Mouse (Mus musculus) liver, embryonic 11.5 days (tissue): Measurements from ENCODE around the gene Ints1. TPM values are rescaled to one million over a fixed set of nuclear protein-coding genes. Genes with fewer than 3 reads are reported as not detected.

Experiments used
- ATAC-seq: fragments of 200-750 bp; cut with Nextera tagmentation; replicated peaks from 2 replicates; pipeline ENCODE4 v1.8.0; 2017; ENCODE audit warnings: moderate number of reproducible peaks, mild to moderate bottlenecking, moderate TSS enrichment, moderate library complexity; ENCODE audit not compliant: low FRiP score
- DNase-seq: peaks from one replicate; pipeline ENCODE4 v3.0.0-alpha.2; 2017; ENCODE audit warnings: low spot score
- H3K27ac ChIP-seq: fragments of 300-500 bp; sonication (generic); 2 replicates; pipeline ENCODE4 v1.5.1; 2014; ENCODE audit warnings: mild to moderate bottlenecking, low read depth, low read length, control low read depth
- H3K27me3 ChIP-seq: fragments of 300-500 bp; sonication (generic); replicated peaks from 2 replicates; pipeline ENCODE4 v1.6.1; 2014; ENCODE audit warnings: low read length, mixed read lengths; ENCODE audit not compliant: control insufficient read depth, insufficient read depth
- H3K36me3 ChIP-seq: fragments of 300-500 bp; sonication (generic); 2 replicates; pipeline ENCODE4 v1.6.1; 2014; ENCODE audit warnings: mild to moderate bottlenecking, low read length, moderate library complexity, mixed read lengths; ENCODE audit not compliant: control insufficient read depth, insufficient read depth
- H3K4me1 ChIP-seq: fragments of 300-500 bp; sonication (generic); replicated peaks from 2 replicates; pipeline ENCODE4 v1.6.1; 2014; ENCODE audit warnings: low read length, mixed read lengths; ENCODE audit not compliant: control insufficient read depth, insufficient read depth
- H3K4me2 ChIP-seq: fragments of 300-500 bp; sonication (generic); 2 replicates; pipeline ENCODE4 v1.6.1; 2014; ENCODE audit warnings: mild to moderate bottlenecking, control low read depth, moderate library complexity
- H3K4me3 ChIP-seq: fragments of 300-500 bp; sonication (generic); 2 replicates; pipeline ENCODE4 v1.5.1; 2014; ENCODE audit warnings: low read depth, low read length, control low read depth
- H3K9ac ChIP-seq: fragments of 300-500 bp; sonication (generic); 2 replicates; pipeline ENCODE4 v1.6.1; 2014; ENCODE audit warnings: low read depth, low read length, control low read depth
- H3K9me3 ChIP-seq: fragments of 300-500 bp; sonication (generic); 2 replicates; pipeline ENCODE4 v1.6.1; 2016; ENCODE audit warnings: low read length, inconsistent platforms, mixed read lengths; ENCODE audit not compliant: control insufficient read depth
- WGBS: fragments of 180-500 bp; shearing (Covaris S2); extraction: QIAGEN DNeasy Blood & Tissue Kit; methylation state at CpG from one replicate; pipeline ENCODE4 v1.1.7; 2014; 5-methylcytosine and 5-hydroxymethylcytosine counted together
- polyA plus RNA-seq: library from polyadenylated mRNA; unstranded; fragments of >200 nt; fragmentation: Nextera tagmentation; extraction: Ambion mirVana; gene quantifications from 2 replicates; pipeline ENCODE4 v1.2.1, GENCODE M21; 2014

The Ints1 gene
- polyA plus RNA-seq, 1 experiment from 2014 or later: 34.9 TPM

- Histone ChIP-seq H3K4me1 (peaks cover 58% of the 10 kb centered on the region), H3K27ac (peak overlapping the region; percentile 53; the same call in 1 of the 2 replicates), H3K4me3 (no peak overlapping the region), H3K36me3 (peaks cover 31% of the 10 kb centered on the region), H3K4me2 (peak overlapping the region; percentile 32; the same call in 1 of the 2 replicates), H3K27me3 (no peaks in the 10 kb centered on the region), H3K9ac (no peak overlapping the region), H3K9me3 (no peaks in the 10 kb centered on the region)
- no peak for ATAC-seq
- no peak for DNase-seq
- 62% methylated on average over 11 of the region's 11 CpGs for WGBS
Observed at GRCm38 (mm10) chr5:139797473-139798167, 22.1 kb upstream of the Ints1 start.

GRCm38 (mm10) chr5:139796900-139797299 lies 21.4 kb upstream of the Ints1 start:
- Histone ChIP-seq H3K4me3 (no peak overlapping the region), H3K36me3 (peaks cover 28% of the 10 kb centered on the region), H3K9ac (no peak overlapping the region), H3K27ac (peak overlapping the region; percentile 53; the same call in 1 of the 2 replicates), H3K9me3 (no peaks in the 10 kb centered on the region), H3K27me3 (no peaks in the 10 kb centered on the region), H3K4me2 (peak overlapping the region; percentile 32), H3K4me1 (peaks cover 61% of the 10 kb centered on the region)
- WGBS: 27% methylated on average over 13 of the region's 13 CpGs
- DNase-seq: no peak
- ATAC-seq: 0 out of 2 replicates have a peak, but pooled peaks have one; percentile 3

DNA sequence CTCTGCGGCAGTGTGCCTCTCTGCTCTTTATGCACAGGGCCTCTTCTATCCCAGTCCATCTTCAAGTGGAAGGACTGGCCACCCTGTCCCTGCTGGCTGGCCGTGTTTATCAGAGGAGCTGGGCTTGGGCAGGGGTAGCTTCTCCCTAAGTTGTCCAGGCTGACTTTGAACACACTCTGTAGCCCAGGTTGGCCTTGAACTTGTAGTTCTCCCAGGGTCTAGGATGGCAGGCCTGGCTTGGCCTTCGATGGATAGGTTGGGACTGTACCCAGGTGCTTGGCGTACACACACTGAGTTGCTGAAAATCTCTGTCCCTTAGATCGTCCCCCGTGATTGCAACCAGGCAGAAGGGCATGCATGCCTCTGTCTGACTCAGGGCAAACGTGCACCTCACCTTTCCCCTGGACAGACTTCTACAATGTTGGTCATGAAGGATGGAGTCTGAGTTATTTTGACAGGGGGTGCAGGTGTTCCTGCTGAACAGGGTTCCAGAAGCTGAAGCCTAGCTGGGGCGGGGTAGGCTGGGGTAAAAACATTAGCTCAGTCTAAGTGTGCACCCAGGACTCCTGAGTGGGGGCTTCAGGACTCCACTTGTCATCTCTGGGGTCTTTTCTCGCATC lies 20.6 kb upstream of the Ints1 start:
- Histone ChIP-seq H3K36me3 (peaks cover 23% of the 10 kb centered on the region), H3K4me2 (no peak overlapping the region)
- 76% methylated on average over 9 of the region's 9 CpGs for WGBS

GRCm38 (mm10) chr5:139794938-139795337 lies 19.5 kb upstream of the Ints1 start:
- Histone ChIP-seq H3K9ac (peak overlapping the region; percentile 40; the same call in 1 of the 2 replicates), H3K27me3 (no peaks in the 10 kb centered on the region), H3K9me3 (no peaks in the 10 kb centered on the region), H3K36me3 (peaks cover 11% of the 10 kb centered on the region), H3K27ac (peak overlapping the region; percentile 70), H3K4me3 (peak overlapping the region; percentile 23; the same call in 1 of the 2 replicates), H3K4me1 (peaks cover 66% of the 10 kb centered on the region), H3K4me2 (peak overlapping the region; percentile 70)
- 48% methylated on average over 10 of the region's 10 CpGs for WGBS
- DNase-seq: no peak
- no peak for ATAC-seq

More for the DNA sequence above, 20.6 kb upstream of the Ints1 start:
- Histone ChIP-seq H3K4me1 (peaks cover 61% of the 10 kb centered on the region), H3K27ac (no peak overlapping the region), H3K9ac (no peak overlapping the region), H3K9me3 (no peaks in the 10 kb centered on the region), H3K27me3 (no peaks in the 10 kb centered on the region), H3K4me3 (no peak overlapping the region)
- ATAC-seq: no peak
- DNase-seq: no peak

GRCm38 (mm10) chr5:139794137-139794536 lies 18.7 kb upstream of the Ints1 start:
- Histone ChIP-seq H3K27me3 (no peaks in the 10 kb centered on the region), H3K4me2 (peak overlapping the region; percentile 70), H3K4me3 (peak overlapping the region; percentile 99), H3K9me3 (no peaks in the 10 kb centered on the region), H3K27ac (peak overlapping the region; percentile 92; the same call in 1 of the 2 replicates), H3K36me3 (peaks cover 4% of the 10 kb centered on the region; the same call in 1 of the 2 replicates), H3K9ac (peak overlapping the region; percentile 60), H3K4me1 (peaks cover 68% of the 10 kb centered on the region)
- ATAC-seq (no peak), DNase-seq (no peak)
- WGBS: 80% methylated on average over 5 of the region's 5 CpGs

DNA sequence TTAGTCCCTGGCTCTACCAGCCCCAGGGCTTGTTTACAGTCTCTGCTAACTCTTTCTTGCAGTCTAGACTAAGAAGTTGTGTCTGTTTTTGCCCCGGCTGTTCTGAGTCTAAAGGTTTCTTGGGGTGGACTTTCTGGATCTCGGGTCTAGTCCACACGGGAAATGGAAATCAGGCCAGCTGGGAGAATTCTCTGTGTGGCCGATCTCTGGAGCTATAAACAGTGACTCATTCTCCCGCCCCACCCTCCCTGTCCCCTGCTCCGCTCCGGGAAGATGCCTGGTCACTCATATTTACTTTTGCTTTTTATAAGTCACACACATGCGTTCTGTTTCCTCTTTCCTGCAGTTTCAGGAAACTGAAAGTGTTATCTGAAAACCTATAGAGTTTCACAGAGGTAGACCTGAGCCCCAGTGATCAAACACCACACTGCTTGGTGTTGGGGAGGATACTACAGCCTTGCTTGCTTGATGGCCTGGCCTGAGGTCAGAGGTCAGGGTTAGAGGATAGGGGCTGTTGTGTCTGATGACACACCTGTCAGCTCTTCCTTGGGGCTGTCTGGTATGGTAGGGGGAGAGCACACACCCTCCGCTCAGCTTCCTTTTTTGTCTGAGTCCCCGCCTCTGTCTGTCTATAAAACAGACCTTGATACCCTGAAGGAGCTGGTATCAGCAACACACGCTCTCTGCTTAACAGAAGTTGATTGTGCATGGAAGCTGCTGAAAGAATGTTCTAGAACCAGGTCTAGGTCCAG lies 18.0 kb upstream of the Ints1 start:
- DNase-seq (no peak), ATAC-seq (no peak)
- Histone ChIP-seq H3K4me3 (peak overlapping the region; percentile 99), H3K4me1 (peaks cover 68% of the 10 kb centered on the region), H3K9me3 (no peaks in the 10 kb centered on the region), H3K27me3 (no peaks in the 10 kb centered on the region), H3K36me3 (peaks cover 3% of the 10 kb centered on the region; the same call in 1 of the 2 replicates), H3K4me2 (peak overlapping the region; percentile 70), H3K27ac (peak overlapping the region; percentile 92), H3K9ac (peak overlapping the region; percentile 96)
- WGBS: 22% methylated on average over 11 of the region's 11 CpGs

DNA sequence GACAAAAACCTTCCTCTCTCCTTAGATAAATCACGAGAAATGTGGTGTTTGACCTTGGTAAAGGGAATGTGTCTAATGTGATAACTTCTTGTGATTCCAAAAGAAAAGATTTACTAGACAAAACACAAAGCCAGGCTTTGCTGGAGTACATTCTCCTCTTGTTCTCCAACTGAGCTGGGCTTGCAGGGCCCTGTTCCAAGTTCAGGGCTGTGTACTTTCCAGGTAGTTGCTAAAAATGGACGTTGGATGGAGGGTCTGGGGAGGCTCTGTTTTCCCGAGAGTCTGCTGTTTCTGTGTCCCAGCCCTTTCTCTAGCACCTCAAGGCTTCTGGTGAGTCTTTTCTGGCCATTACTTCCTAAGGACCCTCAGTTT lies 17.5 kb upstream of the Ints1 start:
- Histone ChIP-seq H3K27ac (peak overlapping the region; percentile 92), H3K36me3 (peaks cover 3% of the 10 kb centered on the region; the same call in 1 of the 2 replicates), H3K9ac (peak overlapping the region; percentile 96), H3K9me3 (no peaks in the 10 kb centered on the region), H3K4me2 (peak overlapping the region; percentile 70), H3K4me3 (peak overlapping the region; percentile 99), H3K27me3 (no peaks in the 10 kb centered on the region), H3K4me1 (peaks cover 63% of the 10 kb centered on the region)
- ATAC-seq (no peak), DNase-seq (no peak)
- WGBS: 30% methylated on average over 3 of the region's 3 CpGs

DNA sequence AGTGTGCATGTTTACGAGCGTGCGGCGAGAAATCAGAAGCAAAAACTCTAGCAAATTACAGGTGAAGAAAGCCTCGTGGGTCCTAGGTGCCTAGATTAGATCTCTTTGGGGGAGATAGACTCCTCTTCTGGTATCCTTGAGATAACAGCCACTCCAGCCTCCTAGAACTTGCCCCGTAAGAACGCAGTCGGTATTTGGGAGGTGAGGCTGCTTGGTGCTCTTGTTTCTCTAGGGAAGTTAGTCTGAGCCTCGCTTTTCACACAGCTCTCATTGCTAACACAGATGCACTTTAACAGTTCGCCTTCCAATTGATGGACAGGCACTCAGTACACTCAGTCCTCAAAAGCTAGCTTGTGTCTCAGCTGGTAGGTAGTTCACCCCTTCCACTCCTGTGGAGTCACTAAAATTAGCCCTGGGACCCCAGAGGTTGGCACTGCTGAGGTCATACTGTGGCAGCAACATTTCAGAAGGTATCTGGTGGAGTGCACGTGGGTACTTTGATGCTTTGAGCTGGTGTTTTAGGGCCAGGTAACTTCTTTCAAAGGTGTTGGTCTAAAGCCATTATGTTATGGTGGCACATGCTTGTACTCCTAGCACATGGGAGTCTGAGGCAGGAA lies 16.8 kb upstream of the Ints1 start:
- 9% methylated on average over 11 of the region's 11 CpGs for WGBS
- peak overlapping the region; percentile 92 for H3K27ac ChIP-seq
- DNase-seq (no peak), ATAC-seq (no peak; the same call in 1 of the 2 replicates)
- peak overlapping the region; percentile 70 for H3K4me2 ChIP-seq
- H3K27me3 ChIP-seq: no peaks in the 10 kb centered on the region
- peak overlapping the region; percentile 99 for H3K4me3 ChIP-seq
- H3K4me1 ChIP-seq: peaks cover 57% of the 10 kb centered on the region
- H3K36me3 ChIP-seq: peaks cover 3% of the 10 kb centered on the region; the same call in 1 of the 2 replicates
- H3K9ac ChIP-seq: peak overlapping the region; percentile 96
- no peaks in the 10 kb centered on the region for H3K9me3 ChIP-seq
